Mouse (Mus musculus) lung, postnatal 36 days (tissue): ENCODE results near the gene Aldh1a3.

Source experiments
- DNase-seq: peaks from one replicate; pipeline ENCODE4 v3.0.0; 2022; ENCODE audit warnings: mixed read lengths

Gene Aldh1a3

DNA sequence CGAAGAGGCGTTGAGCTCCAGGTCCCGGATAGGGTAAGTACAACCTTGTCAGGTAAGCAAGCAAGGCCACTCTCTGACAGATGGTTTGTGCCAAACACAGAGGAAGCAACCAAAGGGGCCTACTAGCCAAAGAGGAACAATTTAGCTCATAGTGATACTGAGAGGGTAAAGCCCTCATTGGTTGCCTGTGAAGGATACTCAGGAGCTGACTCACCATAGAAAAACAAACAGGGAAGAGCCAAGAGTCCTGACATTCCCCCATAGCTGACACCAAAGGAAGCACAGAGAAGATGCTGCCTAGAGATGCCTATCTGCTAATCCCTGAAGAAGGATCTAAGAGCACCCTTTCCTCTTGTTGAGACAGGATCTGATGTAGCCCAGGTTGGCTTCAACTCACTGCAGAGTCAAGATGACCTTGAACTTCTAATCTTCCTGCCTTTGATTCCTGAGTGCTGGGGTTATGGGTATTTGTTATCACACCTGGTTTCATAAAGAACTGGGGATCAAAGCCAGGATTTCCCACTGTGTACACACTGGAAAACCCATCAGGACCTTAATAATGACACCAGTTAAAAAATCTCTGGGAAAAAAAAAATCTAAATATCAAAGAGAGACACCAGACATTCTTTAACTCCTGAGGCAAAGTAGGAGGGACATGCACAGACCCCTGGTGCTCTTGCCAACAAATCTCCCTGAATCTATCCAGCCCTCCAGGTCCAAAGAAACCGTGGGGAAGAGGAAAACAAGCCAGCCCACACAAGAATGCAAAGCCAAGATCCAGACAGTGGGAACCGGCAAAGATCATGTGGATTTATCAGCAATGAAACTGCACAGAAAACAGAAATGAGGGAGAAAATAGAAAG, 58.0 kb downstream of the Aldh1a3 start:
- DNase-seq, result peak; percentile 41

DNA sequence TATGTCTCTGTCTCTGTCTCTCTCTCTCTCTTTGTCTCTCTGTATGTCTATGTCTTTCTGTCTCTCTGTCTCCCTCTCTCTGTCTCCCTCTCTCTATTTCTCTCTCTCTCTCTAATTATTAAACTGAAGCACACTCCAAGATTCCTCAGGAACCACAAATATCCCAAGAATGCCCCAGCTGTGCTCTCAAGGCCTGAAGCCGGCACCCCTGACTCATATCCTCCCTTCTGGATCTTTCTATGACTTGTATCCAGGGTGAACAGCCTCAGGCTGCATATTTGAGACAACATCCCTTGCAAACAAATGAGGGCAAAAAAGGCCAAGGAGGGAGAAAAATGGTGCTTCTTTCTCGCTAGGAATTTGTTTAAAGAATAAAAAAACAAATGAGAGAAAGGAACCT, 61.4 kb downstream of the Aldh1a3 start, which contains the start of gene Gm10974:
TSS of gene Gm10974 (plus strand) at position 2 of the 400 bp plus-strand sequence.
- DNase-seq, result peak; percentile 79

GRCm38 (mm10) chr7:66365411-66365810, 61.9 kb downstream of the Aldh1a3 start:
- no peak for DNase-seq

- no peak for DNase-seq
These were observed 62.8 kb downstream of the Aldh1a3 start for GRCm38 (mm10) chr7:66364491-66364890.

GRCm38 (mm10) chr7:66359044-66359443, 68.3 kb downstream of the Aldh1a3 start:
- no peak for DNase-seq

- no peak for DNase-seq
These were observed 68.9 kb downstream of the Aldh1a3 start for GRCm38 (mm10) chr7:66358461-66358860.

- peak; percentile 41 for DNase-seq
These were observed 71.4 kb downstream of the Aldh1a3 start for GRCm38 (mm10) chr7:66355791-66356522.

DNA sequence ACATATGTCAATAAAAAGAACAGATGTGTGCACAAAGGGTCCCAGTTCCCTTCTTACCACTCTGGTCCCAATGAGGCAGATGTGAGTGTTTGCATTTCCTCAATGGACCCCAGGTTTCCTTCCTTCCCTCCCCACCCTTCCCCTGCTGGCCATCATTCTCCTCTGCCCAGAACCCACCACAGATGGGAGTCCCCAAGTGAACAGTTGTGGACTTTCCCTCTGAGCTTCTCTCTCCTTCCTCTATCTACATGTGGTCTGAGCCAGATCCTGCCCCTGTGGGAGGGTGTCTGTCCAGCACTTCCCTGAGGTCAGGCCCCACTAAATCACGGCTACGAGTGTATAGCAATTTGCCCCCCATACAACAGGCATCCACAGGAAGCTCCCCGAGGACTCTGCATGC, 72.4 kb downstream of the Aldh1a3 start:
- no peak for DNase-seq

DNA sequence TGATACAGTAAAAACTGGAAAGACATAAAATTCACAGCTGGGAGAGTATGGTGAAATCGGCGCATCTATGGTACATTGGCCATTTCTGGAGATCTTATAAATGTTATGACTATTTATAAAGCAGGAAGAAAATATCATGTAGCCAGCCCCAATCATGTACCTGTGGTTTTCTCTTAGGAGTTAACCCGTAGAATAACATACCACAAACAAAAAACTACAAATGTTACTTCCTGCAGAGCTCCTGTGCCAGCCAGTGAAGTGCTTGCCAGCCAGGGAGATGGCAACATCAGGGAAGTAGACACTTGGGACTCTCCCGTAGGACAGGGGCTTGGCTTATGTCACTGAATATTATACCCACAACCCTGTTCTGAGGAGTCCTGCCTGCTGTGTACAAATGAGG, 76.2 kb downstream of the Aldh1a3 start:
- no peak for DNase-seq

DNA sequence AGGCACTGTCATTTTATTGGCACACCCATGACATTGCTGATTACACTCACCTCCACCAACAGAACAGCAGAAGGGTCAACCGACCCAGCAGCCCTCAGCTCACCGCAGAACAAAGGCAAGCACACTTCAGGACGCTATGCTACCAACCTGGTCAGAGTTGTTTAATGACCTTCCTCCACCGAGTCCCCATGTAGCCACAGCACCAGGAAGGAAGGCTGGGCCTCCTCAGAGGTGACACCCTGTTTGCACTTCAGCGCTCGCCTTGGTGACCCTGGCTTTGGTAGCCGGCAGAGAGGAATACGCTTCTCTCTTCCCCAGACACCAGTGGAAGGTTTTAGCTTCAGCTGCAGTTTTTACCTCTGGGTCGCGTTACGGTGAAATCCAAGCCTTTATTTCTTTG, 77.6 kb downstream of the Aldh1a3 start:
- no peak for DNase-seq

DNA sequence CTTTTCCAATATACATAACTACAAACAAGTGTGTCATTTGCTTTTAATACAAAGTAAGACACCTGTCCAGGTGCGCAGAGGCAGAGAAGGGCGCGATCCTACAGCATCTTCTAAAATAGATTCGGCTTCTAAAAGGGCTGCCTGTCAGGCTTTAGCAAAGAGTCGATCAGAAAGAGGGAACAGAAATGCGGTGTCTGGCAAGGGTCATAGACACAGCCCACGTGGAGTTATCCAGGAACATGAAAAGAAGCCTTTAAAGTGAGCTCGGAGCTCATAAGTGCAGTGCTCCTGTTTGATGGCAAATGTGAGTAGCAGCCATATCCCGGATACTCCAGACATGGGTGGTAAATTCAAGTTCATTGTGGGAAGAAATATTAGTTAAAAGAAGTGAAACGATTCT, 78.7 kb downstream of the Aldh1a3 start:
- no peak for DNase-seq

GRCm38 (mm10) chr7:66346959-66347663, 80.2 kb downstream of the Aldh1a3 start:
- DNase-seq, result no peak

GRCm38 (mm10) chr7:66343307-66343706, 84.0 kb downstream of the Aldh1a3 start:
- no peak for DNase-seq

GRCm38 (mm10) chr7:66342831-66343230, 84.5 kb downstream of the Aldh1a3 start:
- no peak for DNase-seq

- peak; percentile 93 for DNase-seq
These were observed 85.0 kb downstream of the Aldh1a3 start for GRCm38 (mm10) chr7:66342323-66342722.
